Comparison of ENCODE assay signal across 10 mouse cellular contexts in the genomic region with DNA sequence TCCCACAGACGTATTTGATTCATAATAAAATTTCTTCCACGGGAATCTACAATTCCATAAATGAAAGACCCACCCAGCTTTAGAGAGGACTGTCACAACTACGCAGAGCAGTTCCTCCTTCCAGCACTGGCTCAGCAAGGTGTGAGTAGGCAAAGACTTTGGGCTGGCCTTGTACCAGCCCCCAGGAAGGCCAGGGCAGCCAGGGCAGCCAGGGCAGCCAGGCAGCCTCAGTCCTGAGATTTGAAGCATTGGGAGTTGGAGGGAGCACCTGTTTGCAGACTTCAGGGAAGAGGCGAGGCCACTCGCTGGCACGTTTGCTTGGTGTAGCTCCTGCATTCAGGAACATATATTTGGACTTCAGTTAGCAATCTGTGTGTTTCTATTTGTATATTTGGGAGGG.
DNase-seq lines count a peak whose midpoint lies in the region; ATAC-seq and TF ChIP-seq lines count a peak whose summit lies in the region.
"Had no signal": no experiment of that assay in that cellular context is flagged by ENCODE, and none has a peak within 500 bp of the region (broad histone marks: within the 10 kb centered on the region; RNA-seq: fewer than 3 reads in every experiment).

No protein-coding gene starts in this region.

- H3K27ac ChIP-seq in kidney, embryonic 15.5 days: no peak overlapping the region
- no peak overlapping the region for H3K27ac ChIP-seq in embryonic facial prominence, embryonic 13.5 days
- no peak overlapping the region for H3K27ac ChIP-seq in hindbrain, embryonic 16.5 days (ENCODE audit: low read depth, low read length)
- no peak overlapping the region for H3K27ac ChIP-seq in midbrain, postnatal 0 days (ENCODE audit: low read depth, low read length)

- H3K9me3 ChIP-seq in kidney, embryonic 15.5 days (replicated peaks): no peaks in the 10 kb centered on the region
- H3K9me3 ChIP-seq in embryonic facial prominence, embryonic 13.5 days: no peaks in the 10 kb centered on the region
- H3K9me3 ChIP-seq in hindbrain, embryonic 16.5 days (ENCODE audit: control insufficient read depth, low read length): no peaks in the 10 kb centered on the region
- H3K9me3 ChIP-seq in midbrain, postnatal 0 days (ENCODE audit: low read length): no peaks in the 10 kb centered on the region
- H3K9me3 ChIP-seq: G1E had no signal

- TF ChIP-seq CTCF in midbrain, postnatal 0 days (IDR thresholded peaks at IDR 0.05): no peak

- no peak for ATAC-seq in kidney, embryonic 15.5 days (replicated peaks; ENCODE audit: low FRiP score)
- ATAC-seq in embryonic facial prominence, embryonic 13.5 days (ENCODE audit: insufficient number of reproducible peaks, insufficient read depth, low FRiP score, low TSS enrichment, low read depth): no peak
- ATAC-seq in hindbrain, embryonic 16.5 days: 0 out of 2 replicates have a peak, but pooled peaks have one; percentile 17
- ATAC-seq in midbrain, postnatal 0 days (ENCODE audit: low FRiP score): no peak
- no peak for ATAC-seq in megakaryocyte progenitor cell, adult 5-6 weeks (replicated peaks; ENCODE audit: poor library complexity)

- H3K4me1 ChIP-seq in kidney, embryonic 15.5 days: peaks cover 22% of the 10 kb centered on the region
- peaks cover 17% of the 10 kb centered on the region for H3K4me1 ChIP-seq in embryonic facial prominence, embryonic 13.5 days
- H3K4me1 ChIP-seq in hindbrain, embryonic 16.5 days (ENCODE audit: control insufficient read depth, insufficient read depth, low read depth, low read length): peaks cover 14% of the 10 kb centered on the region
- H3K4me1 ChIP-seq in midbrain, postnatal 0 days (ENCODE audit: insufficient read depth, low read length): no peaks in the 10 kb centered on the region; the same call in 1 of the 2 replicates

- no peak for DNase-seq in kidney, postnatal 14 days
- DNase-seq in midbrain, postnatal 0 days (ENCODE audit: low spot score): no peak
- no peak for DNase-seq in c-Kit-positive CD71-positive TER-119-positive erythroid progenitor cells, embryonic 14.5 days (ENCODE audit: low spot score)
- no peak for DNase-seq in layer of hippocampus, postnatal 14 days (ENCODE audit: low spot score in 2 of 2)
- DNase-seq: heart, adult 18-20 months had no signal

- no peak overlapping the region for H3K9ac ChIP-seq in kidney, embryonic 15.5 days
- no peak overlapping the region for H3K9ac ChIP-seq in embryonic facial prominence, embryonic 13.5 days
- no peak overlapping the region; the same call in 1 of the 2 replicates for H3K9ac ChIP-seq in hindbrain, embryonic 16.5 days (ENCODE audit: low read depth, low read length)
- no peak overlapping the region for H3K9ac ChIP-seq in midbrain, postnatal 0 days (replicated peaks; ENCODE audit: low read length, poor library complexity, severe bottlenecking)

- H3K36me3 ChIP-seq in kidney, embryonic 15.5 days: no peaks in the 10 kb centered on the region
- no peaks in the 10 kb centered on the region for H3K36me3 ChIP-seq in embryonic facial prominence, embryonic 13.5 days
- H3K36me3 ChIP-seq in hindbrain, embryonic 16.5 days (ENCODE audit: control insufficient read depth, insufficient read depth, low read length): no peaks in the 10 kb centered on the region
- H3K36me3 ChIP-seq in midbrain, postnatal 0 days (ENCODE audit: insufficient read depth, low read length): no peaks in the 10 kb centered on the region
- H3K36me3 ChIP-seq: G1E had no signal

- 10% methylated on average over 6 of the region's 6 CpGs for WGBS in kidney, embryonic 15.5 days
- 15% methylated on average over 6 of the region's 6 CpGs for WGBS in embryonic facial prominence, embryonic 13.5 days
- WGBS in hindbrain, embryonic 16.5 days: 14% methylated on average over 6 of the region's 6 CpGs
- WGBS in midbrain, postnatal 0 days: 29% methylated on average over 6 of the region's 6 CpGs

- H3K4me2 ChIP-seq in kidney, embryonic 15.5 days: peak overlapping the region; percentile 56
- peak overlapping the region; percentile 44; the same call in 1 of the 2 replicates for H3K4me2 ChIP-seq in embryonic facial prominence, embryonic 13.5 days
- H3K4me2 ChIP-seq in hindbrain, embryonic 16.5 days (ENCODE audit: low read length): peak overlapping the region; percentile 50
- peak overlapping the region; percentile 46; the same call in 1 of the 2 replicates for H3K4me2 ChIP-seq in midbrain, postnatal 0 days (ENCODE audit: low read depth, low read length, poor library complexity, severe bottlenecking)

- H3K4me3 ChIP-seq in kidney, embryonic 15.5 days (replicated peaks): no peak overlapping the region
- no peak overlapping the region for H3K4me3 ChIP-seq in embryonic facial prominence, embryonic 13.5 days
- no peak overlapping the region for H3K4me3 ChIP-seq in hindbrain, embryonic 16.5 days (ENCODE audit: low read length)
- H3K4me3 ChIP-seq in midbrain, postnatal 0 days (ENCODE audit: low read depth, low read length): no peak overlapping the region

- H3K27me3 ChIP-seq in kidney, embryonic 15.5 days: peaks cover 90% of the 10 kb centered on the region
- H3K27me3 ChIP-seq in embryonic facial prominence, embryonic 13.5 days: peaks cover 92% of the 10 kb centered on the region
- H3K27me3 ChIP-seq in hindbrain, embryonic 16.5 days (replicated peaks; ENCODE audit: control insufficient read depth, insufficient read depth, low read length): peaks cover 19% of the 10 kb centered on the region
- H3K27me3 ChIP-seq in midbrain, postnatal 0 days (ENCODE audit: insufficient read depth, low read length): peaks cover 22% of the 10 kb centered on the region
